Mouse (Mus musculus): ENCODE data around the gene Snx29.

DNA sequence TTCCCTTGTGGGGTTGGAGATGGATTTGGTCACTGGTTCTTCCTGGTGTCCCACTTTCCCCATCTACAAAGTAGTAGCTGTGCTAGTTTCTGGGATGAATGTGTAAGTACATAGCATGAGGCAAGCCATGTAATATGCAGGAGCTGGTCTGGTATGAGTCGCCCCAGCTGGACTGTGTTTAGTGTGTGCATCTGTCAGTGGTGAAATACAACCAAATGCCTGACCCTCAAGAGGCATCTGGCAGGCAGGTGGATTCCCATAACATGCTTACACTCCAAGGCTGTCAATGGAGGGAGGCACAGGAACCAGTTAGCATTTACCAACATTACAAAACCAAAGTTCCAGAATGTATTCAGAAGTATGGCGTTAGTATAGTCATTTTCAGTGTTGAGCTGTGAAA is 187.7 kb downstream of the Snx29 start:
- TF ChIP-seq CTCF (IDR thresholded peaks at IDR 0.05; ENCODE audit: borderline replicate concordance, insufficient read depth, low read length), result no peak
- TF ChIP-seq POLR2A (IDR thresholded peaks at IDR 0.05; ENCODE audit: low read depth, low read length), result no peak

Measured in embryonic fibroblast, embryonic 13.5 days (primary cell).